Mouse (Mus musculus) liver, adult 2 months (tissue): Measurements from ENCODE around the gene Il5ra. TPM values are rescaled to one million over a fixed set of nuclear protein-coding genes. Genes with fewer than 3 reads are reported as not detected.

ENCODE experiments used
- DNase-seq: peaks from one replicate; pipeline ENCODE4 v3.0.0-alpha.2; 2011; ENCODE audit warnings: low read depth, low spot score; ENCODE audit errors: extremely low read depth
- H3K27ac ChIP-seq: fragments of 200-500 bp; replicated peaks from 2 replicates; pipeline ENCODE4 v1.5.1; 2012; ENCODE audit warnings: low read depth, mild to moderate bottlenecking, control low read depth, inconsistent platforms, low read length; ENCODE audit not compliant: insufficient read depth
- H3K27me3 ChIP-seq: fragments of 200-500 bp; 2 replicates; pipeline ENCODE4 v1.6.1; 2012; ENCODE audit warnings: mild to moderate bottlenecking, moderate library complexity, low read length, inconsistent platforms; ENCODE audit not compliant: control insufficient read depth, insufficient read depth
- H3K36me3 ChIP-seq: fragments of 200-500 bp; 2 replicates; pipeline ENCODE4 v1.6.1; 2012; ENCODE audit warnings: low read length, inconsistent platforms; ENCODE audit not compliant: control insufficient read depth, insufficient read depth
- H3K4me1 ChIP-seq: fragments of 200-500 bp; 2 replicates; pipeline ENCODE4 v1.6.1; 2011; ENCODE audit warnings: low read length; ENCODE audit not compliant: control insufficient read depth, insufficient read depth
- H3K4me3 ChIP-seq: fragments of 200-500 bp; 2 replicates; pipeline ENCODE4 v1.5.1; 2011; ENCODE audit warnings: low read depth, mild to moderate bottlenecking, control low read depth, low read length, moderate library complexity; ENCODE audit not compliant: insufficient read depth
- H3K79me2 ChIP-seq: fragments of 200-500 bp; 2 replicates; pipeline ENCODE4 v1.6.1; 2012; ENCODE audit warnings: inconsistent platforms, mild to moderate bottlenecking, low read length, moderate library complexity; ENCODE audit not compliant: control insufficient read depth, insufficient read depth
- H3K9ac ChIP-seq: fragments of 200-500 bp; 2 replicates; pipeline ENCODE4 v1.6.1; 2012; ENCODE audit warnings: low read depth, mild to moderate bottlenecking, control low read depth, inconsistent platforms, low read length
- CTCF ChIP-seq: fragments of 200-500 bp; IDR thresholded peaks from 2 replicates; pipeline ENCODE4 v1.5.1; 2011; ENCODE audit warnings: low read depth, low read length, control low read depth
- POLR2A ChIP-seq: fragments of 200-500 bp; IDR thresholded peaks from 2 replicates; pipeline ENCODE4 v1.6.1; 2011; ENCODE audit warnings: low read length, control low read depth; ENCODE audit not compliant: insufficient read depth; ENCODE audit errors: extremely low read depth
- WGBS: fragments of 180-500 bp; shearing (Covaris S2); methylation state at CpG from one replicate; pipeline ENCODE4 v1.1.7; 2018; 5-methylcytosine and 5-hydroxymethylcytosine counted together
- polyA plus RNA-seq: library from polyadenylated mRNA; depleted of rRNA; stranded (reverse); fragments of >200 nt; gene quantifications from 2 replicates; pipeline ENCODE4 v1.2.3, GENCODE M21; 2012
- total RNA-seq: library from RNA; depleted of rRNA; stranded (reverse); fragments of >200 nt; gene quantifications from 2 replicates; pipeline ENCODE4 v1.2.3, GENCODE M21; 2014

Gene Il5ra
- total and polyA plus RNA-seq, 2 experiments = 0.09 TPM; not detected in 1

GRCm38 (mm10) chr6:106787138-106787537 lies 38.3 kb upstream of the Il5ra start:
- H3K27me3 ChIP-seq = no peaks in the 10 kb centered on the region
- peaks cover 3% of the 10 kb centered on the region; the same call in 1 of the 2 replicates for H3K4me1 ChIP-seq
- no peak overlapping the region for H3K27ac ChIP-seq
- no peak overlapping the region for H3K4me3 ChIP-seq
- H3K79me2 ChIP-seq = no peaks in the 10 kb centered on the region
- H3K9ac ChIP-seq = no peak overlapping the region
- peaks cover 47% of the 10 kb centered on the region for H3K36me3 ChIP-seq
- TF ChIP-seq POLR2A (no peak), CTCF (no peak)
- 67% methylated on average over 3 of the region's 3 CpGs for WGBS
- DNase-seq = no peak

- peak overlapping the region; percentile 98; the same call in 1 of the 2 replicates for H3K4me3 ChIP-seq
- no peaks in the 10 kb centered on the region for H3K27me3 ChIP-seq
- no peak overlapping the region for H3K27ac ChIP-seq
- DNase-seq = no peak
- H3K9ac ChIP-seq = no peak overlapping the region
- H3K36me3 ChIP-seq = peaks cover 27% of the 10 kb centered on the region
- peaks cover 4% of the 10 kb centered on the region; the same call in 1 of the 2 replicates for H3K4me1 ChIP-seq
- H3K79me2 ChIP-seq = peaks cover 10% of the 10 kb centered on the region; the same call in 1 of the 2 replicates
- TF ChIP-seq POLR2A (no peak), CTCF (no peak)
- WGBS = 43% methylated on average over 4 of the region's 4 CpGs
Observed at GRCm38 (mm10) chr6:106770046-106770445, 21.2 kb upstream of the Il5ra start.

GRCm38 (mm10) chr6:106769290-106769866 lies 20.5 kb upstream of the Il5ra start:
- peaks cover 10% of the 10 kb centered on the region; the same call in 1 of the 2 replicates for H3K79me2 ChIP-seq
- H3K4me1 ChIP-seq = peaks cover 4% of the 10 kb centered on the region; the same call in 1 of the 2 replicates
- peak overlapping the region; percentile 95 for H3K9ac ChIP-seq
- peak; percentile 35 for DNase-seq
- under 1% methylated on average over 32 of the region's 33 CpGs for WGBS
- peaks cover 24% of the 10 kb centered on the region for H3K36me3 ChIP-seq
- H3K27ac ChIP-seq = peak overlapping the region; percentile 56
- H3K27me3 ChIP-seq = no peaks in the 10 kb centered on the region
- H3K4me3 ChIP-seq = peak overlapping the region; percentile 98
- TF ChIP-seq POLR2A (no peak), CTCF (no peak)

GRCm38 (mm10) chr6:106768640-106769289 lies 19.9 kb upstream of the Il5ra start, which contains the start of gene Trnt1:
Gene Trnt1, plus strand, starts transcription at chr6:106769120.
- Histone ChIP-seq H3K4me1 (peaks cover 4% of the 10 kb centered on the region; the same call in 1 of the 2 replicates), H3K27ac (peak within 1 kb of the TSS; percentile 56), H3K79me2 (peaks cover 10% of the 10 kb centered on the region; the same call in 1 of the 2 replicates), H3K36me3 (peaks cover 19% of the 10 kb centered on the region), H3K27me3 (no peaks in the 10 kb centered on the region), H3K9ac (peak within 1 kb of the TSS; percentile 95), H3K4me3 (peak within 1 kb of the TSS; percentile 98)
- 4% methylated on average over 35 of the region's 35 CpGs for WGBS
- peak; percentile 88 for DNase-seq
- peak; percentile 75; the same call in 1 of the 2 replicates for TF ChIP-seq POLR2A
- no peak for TF ChIP-seq CTCF

- no peak for DNase-seq
- no peaks in the 10 kb centered on the region for H3K27me3 ChIP-seq
- WGBS = 77% methylated on average over 4 of the region's 4 CpGs
- no peak overlapping the region for H3K27ac ChIP-seq
- no peak overlapping the region for H3K9ac ChIP-seq
- no peak for TF ChIP-seq CTCF
- no peak for TF ChIP-seq POLR2A
- peaks cover 10% of the 10 kb centered on the region; the same call in 1 of the 2 replicates for H3K79me2 ChIP-seq
- peaks cover 4% of the 10 kb centered on the region; the same call in 1 of the 2 replicates for H3K4me1 ChIP-seq
- peaks cover 6% of the 10 kb centered on the region for H3K36me3 ChIP-seq
- no peak overlapping the region for H3K4me3 ChIP-seq
Observed at GRCm38 (mm10) chr6:106766774-106767173, 17.9 kb upstream of the Il5ra start.
